Mouse (Mus musculus) kidney, adult 2 months (tissue): ENCODE data around the gene Mars.

Experiments
- CTCF ChIP-seq: fragments of 200-500 bp; conservative IDR thresholded peaks from 2 replicates; pipeline ENCODE4 v1.5.1; 2011; ENCODE audit warnings: low read depth, mild to moderate bottlenecking, control low read depth, low read length, moderate library complexity, mixed read lengths; ENCODE audit not compliant: insufficient read depth, insufficient read length
- POLR2A ChIP-seq: fragments of 200-500 bp; IDR thresholded peaks from one replicate; pipeline ENCODE4 v1.6.1; 2011; ENCODE audit warnings: low read depth, low read length, control low read depth

- TF ChIP-seq CTCF = no peak
- no peak for TF ChIP-seq POLR2A
Measured at GRCm38 (mm10) chr10:127272371-127272770, 39.2 kb downstream of the Mars start.
